Mouse (Mus musculus): Measurements from ENCODE around the gene Fam83f.
"Not testable (repeated sequence)": the region's sequence is repeated elsewhere in the genome, so short reads cannot be mapped to it uniquely, and the experiment has no call there.

Fam83f gene

GRCm38 (mm10) chr15:80705828-80706549 is 34.3 kb downstream of the Fam83f start:
- DNase-seq (ENCODE audit: extremely low spot score, low read depth, low spot score): peak; percentile 79

DNA sequence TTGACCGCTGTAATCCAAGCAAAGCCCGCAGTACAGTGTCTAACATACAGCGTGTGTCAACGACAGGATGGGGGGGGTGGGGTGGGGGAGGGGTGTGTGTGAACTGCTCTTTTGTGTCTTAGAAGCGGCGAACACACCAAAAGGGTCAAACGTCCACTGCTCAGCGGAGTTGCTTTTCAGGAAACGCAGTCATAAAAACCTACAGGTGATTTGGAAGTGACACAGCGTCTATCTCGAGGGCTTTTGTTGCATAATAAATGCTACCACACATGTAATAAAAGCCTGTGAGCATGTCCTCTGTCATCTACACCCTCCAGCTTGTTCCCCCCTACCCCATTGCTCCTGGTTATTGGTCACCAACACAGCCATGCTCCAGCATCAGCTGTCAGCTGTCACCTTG is 34.9 kb downstream of the Fam83f start:
- DNase-seq (ENCODE audit: extremely low spot score, low read depth, low spot score): no peak

DNA sequence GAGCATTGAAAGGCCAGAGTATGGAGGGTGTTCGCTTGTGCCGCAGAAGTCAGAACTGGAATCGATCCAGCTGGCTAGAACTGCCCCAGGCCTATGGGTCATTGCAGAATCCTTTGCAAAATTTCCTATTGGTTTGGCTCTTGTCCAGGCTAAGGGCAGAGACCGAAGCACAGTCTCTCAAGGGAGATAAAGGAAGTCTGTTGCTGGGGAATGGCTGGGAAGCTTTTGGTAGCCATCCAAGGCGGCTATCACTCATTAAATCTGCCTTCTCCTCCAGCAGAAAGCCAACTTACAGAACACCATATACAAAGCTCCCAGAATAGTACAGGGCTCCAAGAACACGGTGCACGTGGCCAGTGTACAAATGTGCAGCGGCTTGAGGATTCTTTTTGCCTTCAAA is 35.4 kb downstream of the Fam83f start:
- DNase-seq (ENCODE audit: extremely low spot score, low read depth, low spot score): no peak

GRCm38 (mm10) chr15:80709593-80709992 is 37.9 kb downstream of the Fam83f start:
- no peak for DNase-seq (ENCODE audit: extremely low spot score, low read depth, low spot score)

DNA sequence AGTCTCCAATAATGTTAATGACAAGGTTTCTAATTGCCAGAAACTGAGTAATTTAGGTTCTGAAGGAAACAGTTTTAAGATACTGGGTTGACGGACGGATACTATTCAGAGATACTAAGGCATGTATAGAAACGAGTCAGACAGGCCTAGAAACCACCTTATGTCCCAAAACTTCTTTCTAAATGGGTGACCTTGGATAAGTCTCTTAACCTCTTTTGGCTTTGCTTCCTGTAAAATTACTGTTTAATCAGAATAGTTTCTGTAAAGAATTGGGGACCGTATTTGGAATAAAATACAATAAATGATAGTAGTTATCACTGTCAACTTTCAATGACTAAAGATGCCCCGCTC is 38.6 kb downstream of the Fam83f start:
- DNase-seq (ENCODE audit: extremely low spot score, low read depth, low spot score): no peak

- DNase-seq (ENCODE audit: extremely low spot score, low read depth, low spot score): peak; percentile 93
Measured at GRCm38 (mm10) chr15:80710608-80711363, 39.1 kb downstream of the Fam83f start, which contains the start of gene Tnrc6b. Tnrc6b (plus strand) TSS chr15:80711313.

DNA sequence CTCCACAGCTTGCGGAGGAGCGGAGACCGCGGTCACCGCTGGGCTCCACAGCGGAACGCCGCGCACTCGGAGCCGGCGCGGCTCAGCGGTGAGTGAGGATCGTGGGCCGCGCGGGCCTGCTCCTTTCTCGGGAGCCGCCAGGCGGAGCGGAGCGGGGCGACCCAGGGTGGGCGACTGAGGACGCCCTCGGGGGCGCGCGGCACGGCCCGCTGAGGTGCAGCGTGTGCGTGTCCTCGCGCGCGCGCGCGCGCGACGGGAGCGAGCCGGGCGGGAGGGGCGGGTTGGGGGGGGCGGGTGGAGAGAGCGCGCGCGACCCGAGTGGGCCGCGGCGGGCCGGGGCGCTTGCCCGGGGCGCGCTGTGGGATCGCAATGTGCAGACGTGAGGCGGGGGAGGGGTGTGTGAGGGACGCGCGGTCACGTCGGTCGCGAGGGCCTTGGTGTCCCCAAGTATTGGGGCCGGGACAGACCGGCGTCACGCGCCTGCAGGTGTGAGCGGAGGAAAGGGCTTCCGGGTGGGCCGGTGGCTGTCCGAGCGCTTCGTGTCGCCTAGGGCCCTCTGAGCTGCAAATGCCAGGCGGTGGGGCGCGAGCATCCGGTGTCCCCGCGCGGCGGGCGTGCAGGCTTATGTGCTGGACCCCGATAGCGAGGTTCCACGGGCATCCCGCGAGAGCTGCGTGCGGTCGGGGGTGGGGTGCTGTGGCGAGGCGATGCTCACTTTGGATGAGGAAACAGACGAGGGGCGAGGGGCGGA is 39.9 kb downstream of the Fam83f start:
- DNase-seq (ENCODE audit: extremely low spot score, low read depth, low spot score): no peak

- DNase-seq (ENCODE audit: extremely low spot score, low read depth, low spot score): no peak
Measured at GRCm38 (mm10) chr15:80714299-80714698, 42.7 kb downstream of the Fam83f start.

DNA sequence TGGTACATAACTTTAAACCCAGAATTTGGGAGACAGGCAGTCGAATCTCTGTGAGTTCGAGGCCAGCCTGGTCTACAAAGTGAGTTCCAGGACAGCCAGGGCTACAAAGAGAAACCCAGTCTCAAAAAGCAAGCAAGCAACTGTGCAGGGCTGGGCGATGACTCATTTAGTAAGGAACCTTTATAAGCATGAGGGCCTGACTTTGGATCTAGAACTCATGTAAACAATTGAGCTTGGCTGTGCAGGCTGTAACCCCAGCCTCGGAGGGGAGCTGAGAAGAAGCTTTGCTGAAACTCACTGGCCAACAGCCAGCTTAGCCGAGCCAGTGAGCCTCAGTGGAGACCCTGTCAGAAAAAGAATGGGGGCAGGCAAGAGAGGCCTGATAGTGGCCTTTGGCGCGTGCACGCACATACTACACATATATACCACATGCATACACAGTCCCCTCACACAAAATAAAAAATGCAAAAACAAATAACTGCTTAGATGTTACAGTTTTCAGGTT is 45.0 kb downstream of the Fam83f start:
- DNase-seq (ENCODE audit: extremely low spot score, low read depth, low spot score): no peak

GRCm38 (mm10) chr15:80717431-80717830 is 45.8 kb downstream of the Fam83f start:
- no peak for DNase-seq (ENCODE audit: extremely low spot score, low read depth, low spot score)

- no peak for DNase-seq (ENCODE audit: extremely low spot score, low read depth, low spot score)
Measured at GRCm38 (mm10) chr15:80720249-80720648, 48.6 kb downstream of the Fam83f start.

GRCm38 (mm10) chr15:80721861-80722260 is 50.2 kb downstream of the Fam83f start:
- no peak for DNase-seq (ENCODE audit: extremely low spot score, low read depth, low spot score)

DNA sequence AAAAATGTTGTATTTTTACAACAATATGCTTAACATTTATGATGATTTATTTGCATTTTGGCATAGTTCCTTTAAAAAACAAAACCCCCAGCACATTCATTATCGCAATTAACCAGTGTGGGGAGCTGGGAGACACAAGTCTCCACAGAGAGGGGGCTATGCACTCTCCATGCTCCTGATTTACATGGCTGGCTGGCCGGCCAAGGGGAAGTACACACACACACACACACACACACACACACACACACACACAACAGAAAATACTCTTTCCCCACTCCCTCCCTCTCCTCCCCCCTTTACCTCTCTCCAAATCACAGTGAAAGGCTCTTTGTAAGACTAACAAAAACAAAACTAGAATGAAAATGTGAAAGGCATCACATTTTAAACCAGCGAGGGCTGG is 50.7 kb downstream of the Fam83f start:
- DNase-seq (ENCODE audit: extremely low spot score, low read depth, low spot score): no peak

- DNase-seq (ENCODE audit: extremely low spot score, low read depth, low spot score): no peak
Measured at GRCm38 (mm10) chr15:80729477-80729876, 57.8 kb downstream of the Fam83f start.

DNA sequence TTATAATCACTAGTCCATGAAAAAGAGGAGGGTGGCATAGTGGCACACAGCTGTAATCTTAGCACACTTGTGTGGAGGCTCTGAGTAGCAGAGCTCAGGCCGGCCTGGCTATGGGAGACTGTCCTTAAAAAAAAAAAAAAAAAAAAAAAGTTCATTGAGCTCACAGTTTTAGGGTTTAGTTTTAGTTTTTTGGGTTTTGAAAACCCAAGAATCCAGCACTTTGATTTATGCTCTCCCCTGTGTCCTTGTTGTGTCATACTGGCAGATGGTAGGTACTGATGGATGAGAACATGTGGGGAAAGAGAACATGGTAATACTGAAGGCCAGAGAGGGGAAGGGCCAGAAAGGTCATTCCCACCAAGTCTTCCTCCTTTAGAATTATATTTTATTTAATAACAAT is 59.4 kb downstream of the Fam83f start:
- DNase-seq (ENCODE audit: extremely low spot score, low read depth, low spot score): no peak

DNA sequence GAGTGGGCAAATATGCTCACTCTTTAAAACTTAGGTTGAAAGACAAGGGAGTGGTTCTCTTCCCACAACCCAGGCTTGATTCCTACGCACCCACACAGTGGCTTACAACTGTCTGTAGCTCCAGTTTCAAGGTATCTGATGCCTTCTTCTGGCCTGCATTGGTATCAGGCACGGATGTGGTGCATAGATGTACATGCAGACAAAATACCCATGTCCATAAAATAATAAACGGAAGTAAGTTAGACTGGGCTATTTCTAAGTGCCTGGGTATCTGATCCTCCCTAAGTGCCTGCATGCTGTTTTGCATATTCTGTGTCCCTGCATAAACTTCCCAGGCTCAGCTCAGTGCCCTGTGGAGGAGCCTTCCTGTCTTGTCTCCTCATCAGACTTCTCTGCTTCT is 59.9 kb downstream of the Fam83f start:
- DNase-seq (ENCODE audit: extremely low spot score, low read depth, low spot score): no peak

DNA sequence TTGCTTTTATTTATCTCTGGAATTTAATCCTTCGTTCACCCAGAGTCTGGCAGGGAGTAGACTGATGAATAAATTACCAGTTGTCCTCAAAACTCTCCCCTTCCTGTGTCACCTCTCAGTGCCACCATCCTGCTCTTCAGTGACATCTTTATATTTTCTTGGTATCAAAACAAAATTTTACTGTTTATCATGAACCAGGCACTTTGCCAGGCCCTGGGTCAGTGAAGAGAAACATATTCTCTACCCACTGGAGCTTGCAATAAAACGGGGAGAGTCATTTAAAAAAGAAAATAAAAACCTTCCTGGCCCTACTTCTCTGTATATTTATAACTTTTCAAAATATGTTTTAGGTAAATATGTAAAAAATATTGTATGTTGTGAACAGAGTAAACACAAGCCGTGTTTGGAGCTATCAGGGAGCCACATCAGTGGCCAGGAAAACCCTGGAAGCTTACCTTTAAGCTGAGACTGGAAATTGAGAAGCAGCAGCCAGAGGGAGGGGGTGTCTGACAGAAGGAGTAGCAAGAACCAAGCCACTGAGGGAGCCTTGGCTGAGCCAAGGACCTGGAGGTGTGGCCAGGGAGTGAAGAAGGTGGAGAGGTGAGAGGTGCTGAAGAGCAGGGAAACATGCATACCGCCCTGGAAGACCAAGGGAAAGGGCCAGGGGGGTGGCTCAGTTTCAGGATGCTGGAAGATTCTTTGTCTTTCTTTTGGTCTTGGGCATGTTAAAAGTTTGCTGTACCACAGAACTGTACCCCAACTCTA is 60.8 kb downstream of the Fam83f start:
- DNase-seq (ENCODE audit: extremely low spot score, low read depth, low spot score): no peak

DNA sequence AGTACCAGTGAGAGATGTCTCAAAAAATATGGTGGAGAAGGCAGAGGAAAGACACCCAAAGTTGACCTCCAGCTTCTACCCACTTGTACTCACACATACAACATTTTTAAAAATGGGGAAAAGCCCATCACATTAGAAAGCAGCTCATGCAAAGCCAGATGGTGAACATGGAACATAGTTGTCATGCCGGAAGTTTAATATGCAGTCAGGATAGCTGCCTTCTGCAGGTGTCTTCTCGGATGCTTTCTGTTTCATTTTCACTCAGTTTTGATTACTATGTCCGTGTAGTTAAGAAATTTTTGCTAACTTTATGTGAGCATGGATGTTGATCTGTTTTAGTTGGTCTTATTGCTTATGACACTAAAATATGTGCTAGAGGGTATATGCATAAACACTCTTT is 63.7 kb downstream of the Fam83f start:
- no peak for DNase-seq (ENCODE audit: extremely low spot score, low read depth, low spot score)

- DNase-seq (ENCODE audit: extremely low spot score, low read depth, low spot score): not testable (repeated sequence)
Measured at GRCm38 (mm10) chr15:80735708-80736107, 64.1 kb downstream of the Fam83f start.

GRCm38 (mm10) chr15:80736553-80736952 is 64.9 kb downstream of the Fam83f start:
- no peak for DNase-seq (ENCODE audit: extremely low spot score, low read depth, low spot score)

GRCm38 (mm10) chr15:80738244-80738643 is 66.6 kb downstream of the Fam83f start:
- DNase-seq (ENCODE audit: extremely low spot score, low read depth, low spot score): no peak

Data from hindlimb bud, embryonic 11.5 days (tissue).